Mouse (Mus musculus): ENCODE measurements around the gene Socs2.

Gene Socs2

DNA sequence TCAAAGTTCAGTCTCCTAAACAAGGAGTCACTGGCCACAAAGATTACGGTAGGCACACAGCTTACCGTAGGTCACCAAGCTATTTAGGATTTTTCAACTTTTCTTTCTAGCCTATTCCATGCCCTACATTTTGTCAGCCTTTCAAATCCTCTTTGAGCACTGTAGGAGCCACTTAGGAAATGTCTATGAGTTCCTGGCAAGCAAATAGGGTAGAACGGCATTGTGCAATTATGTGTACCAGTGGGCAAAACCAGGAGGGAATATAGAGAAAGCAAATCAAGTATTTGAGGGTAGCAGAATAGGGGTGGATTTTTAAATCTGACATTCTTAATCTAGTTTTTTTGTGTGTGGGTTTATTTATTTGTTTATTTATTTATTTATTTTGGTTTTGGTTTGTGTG, 2.7 kb upstream of the Socs2 start:
- no peak for DNase-seq

- DNase-seq = no peak
These were observed 1.7 kb upstream of the Socs2 start for GRCm38 (mm10) chr10:95418631-95419030.

DNA sequence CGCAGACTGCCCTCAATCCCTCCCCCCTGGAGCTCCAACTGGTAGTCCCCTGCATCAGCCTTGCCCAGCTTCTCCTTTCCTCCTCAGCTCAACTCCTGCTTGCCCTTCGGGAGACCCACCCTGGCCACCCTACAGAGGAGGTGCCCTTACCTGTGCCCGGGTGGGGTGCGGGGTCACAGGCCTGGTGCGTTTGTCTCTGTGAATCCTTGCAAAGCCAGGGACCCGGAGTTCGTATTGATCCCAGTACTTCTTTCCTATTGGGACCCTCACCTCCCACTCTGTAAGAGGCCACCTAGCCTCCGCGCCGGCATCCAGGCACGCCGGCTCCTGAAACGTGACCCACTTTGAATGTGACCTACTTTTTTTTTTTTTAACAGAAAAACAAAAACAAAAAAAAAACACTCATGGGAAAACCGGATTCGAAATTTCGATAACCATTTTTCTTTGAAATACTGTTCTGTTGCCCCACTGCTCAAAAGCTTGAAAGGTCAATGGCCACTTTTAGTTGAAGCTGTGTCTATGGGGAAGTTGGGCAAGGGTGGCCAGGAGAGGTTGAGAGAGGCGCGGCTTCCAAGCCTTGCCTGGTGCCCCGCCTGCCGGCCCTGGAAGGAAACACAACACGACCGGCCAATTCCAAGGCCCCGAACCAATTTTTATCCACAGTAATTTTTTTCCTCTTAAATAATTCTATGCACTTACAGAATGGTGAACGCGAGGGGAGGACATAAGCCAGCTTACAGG, 686 bp upstream of the Socs2 start:
- peak; percentile 91 for DNase-seq

GRCm38 (mm10) chr10:95416361-95416684, 657 bp downstream of the Socs2 start:
- DNase-seq = no peak

DNA sequence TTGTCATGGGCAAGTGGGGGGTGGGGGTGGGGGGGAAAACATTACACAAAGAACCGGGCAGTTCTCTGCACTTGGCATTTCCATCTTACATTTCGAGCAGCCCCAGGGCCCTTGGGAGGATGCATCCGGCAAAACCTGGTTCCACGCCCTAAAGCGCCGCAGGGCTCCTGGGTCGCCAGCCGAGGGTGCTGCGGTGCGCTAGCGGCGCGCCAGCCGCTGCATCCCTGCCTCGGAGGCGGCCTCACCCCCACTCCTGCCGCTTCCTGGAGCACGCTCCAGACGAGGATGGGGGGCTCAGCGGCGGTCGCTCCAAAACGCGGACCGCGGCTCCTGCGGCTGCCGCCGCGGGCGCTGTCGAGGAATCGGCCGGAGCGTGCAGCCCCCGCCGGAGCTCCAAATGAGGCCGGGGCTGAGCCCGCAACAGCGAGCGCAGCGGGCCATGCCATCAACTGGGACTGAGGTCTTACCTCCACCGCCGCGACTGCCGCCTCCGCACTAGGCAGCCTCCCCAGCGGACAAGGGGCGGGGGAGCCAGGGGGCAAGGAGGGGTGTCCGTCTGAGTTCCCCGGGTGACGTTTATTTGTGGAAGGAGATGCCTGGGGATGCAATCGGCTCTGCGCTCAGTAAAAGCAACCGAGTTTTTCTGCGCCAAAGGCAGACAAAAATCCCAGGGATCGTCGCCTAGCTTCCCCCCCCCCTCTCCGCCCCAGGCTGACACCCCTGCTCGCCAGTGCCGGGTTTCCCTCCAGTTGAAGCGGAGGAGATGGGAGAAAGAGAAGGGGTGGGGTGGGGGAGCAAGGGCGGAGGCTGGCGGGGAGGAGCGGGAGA, 1.2 kb downstream of the Socs2 start:
- peak; percentile 79 for DNase-seq

DNA sequence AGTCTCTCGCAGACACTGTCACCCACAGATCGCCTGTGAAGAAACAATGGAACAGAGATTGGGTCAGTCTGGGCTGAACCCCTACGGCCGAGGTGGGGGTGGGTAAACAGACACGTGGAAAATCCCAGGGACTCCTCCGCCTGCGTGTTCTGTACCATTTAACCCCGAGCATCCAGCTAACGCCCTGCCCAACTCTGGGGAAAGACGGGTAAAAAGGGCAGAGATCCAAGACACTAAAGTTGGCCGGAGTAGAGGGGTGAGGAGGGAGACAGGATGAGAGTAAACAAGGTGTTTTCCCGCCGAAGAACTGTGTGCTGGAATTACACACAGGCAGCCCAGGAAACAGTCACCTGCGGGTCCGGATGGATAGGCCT, 1.8 kb downstream of the Socs2 start:
- DNase-seq = peak; percentile 58

GRCm38 (mm10) chr10:95414316-95415158, 2.4 kb downstream of the Socs2 start:
- DNase-seq = peak; percentile 60

GRCm38 (mm10) chr10:95411139-95411538, 5.8 kb downstream of the Socs2 start:
- no peak for DNase-seq

DNA sequence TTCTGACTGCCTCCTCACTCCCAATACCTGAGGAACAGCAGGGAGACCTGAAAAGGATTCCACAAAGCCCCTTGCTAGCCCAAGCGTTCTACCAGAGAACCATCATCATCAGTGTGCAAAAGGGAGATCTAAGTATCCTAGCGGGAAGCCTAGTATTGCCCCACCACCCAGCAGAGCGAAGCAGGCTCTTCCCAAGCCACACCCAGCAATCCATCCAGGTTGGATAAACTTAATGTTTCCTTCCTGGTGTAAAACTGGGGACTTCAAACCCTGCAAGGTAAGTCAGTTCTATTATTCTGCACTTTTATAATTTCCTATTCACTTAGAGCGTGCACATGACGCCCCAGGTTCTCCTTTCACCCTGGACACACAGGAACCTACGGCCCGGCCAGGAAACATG, 6.3 kb downstream of the Socs2 start:
- no peak for DNase-seq

- DNase-seq = no peak
These were observed 6.8 kb downstream of the Socs2 start for GRCm38 (mm10) chr10:95410209-95410608.

DNA sequence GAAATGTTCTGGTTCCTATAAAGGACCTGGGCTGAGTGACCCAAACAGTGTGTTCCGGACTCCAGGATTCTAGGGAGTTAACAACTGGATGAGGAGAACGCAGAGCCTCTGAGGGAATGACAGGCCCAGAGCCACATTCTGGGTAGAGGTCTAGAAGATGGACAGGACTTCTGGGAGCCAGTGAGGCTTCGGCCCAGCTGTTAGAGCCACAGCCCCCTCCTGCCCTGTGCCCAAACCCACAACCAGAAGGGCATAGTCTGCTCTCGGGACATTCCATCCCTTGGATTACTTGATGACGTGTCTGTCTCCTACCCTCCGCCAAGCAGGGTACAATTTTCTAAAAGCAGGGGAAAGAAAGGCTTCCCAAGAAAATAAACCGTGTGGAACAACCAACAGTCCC, 7.8 kb downstream of the Socs2 start:
- no peak for DNase-seq

GRCm38 (mm10) chr10:95408487-95408886, 8.5 kb downstream of the Socs2 start:
- no peak for DNase-seq

DNA sequence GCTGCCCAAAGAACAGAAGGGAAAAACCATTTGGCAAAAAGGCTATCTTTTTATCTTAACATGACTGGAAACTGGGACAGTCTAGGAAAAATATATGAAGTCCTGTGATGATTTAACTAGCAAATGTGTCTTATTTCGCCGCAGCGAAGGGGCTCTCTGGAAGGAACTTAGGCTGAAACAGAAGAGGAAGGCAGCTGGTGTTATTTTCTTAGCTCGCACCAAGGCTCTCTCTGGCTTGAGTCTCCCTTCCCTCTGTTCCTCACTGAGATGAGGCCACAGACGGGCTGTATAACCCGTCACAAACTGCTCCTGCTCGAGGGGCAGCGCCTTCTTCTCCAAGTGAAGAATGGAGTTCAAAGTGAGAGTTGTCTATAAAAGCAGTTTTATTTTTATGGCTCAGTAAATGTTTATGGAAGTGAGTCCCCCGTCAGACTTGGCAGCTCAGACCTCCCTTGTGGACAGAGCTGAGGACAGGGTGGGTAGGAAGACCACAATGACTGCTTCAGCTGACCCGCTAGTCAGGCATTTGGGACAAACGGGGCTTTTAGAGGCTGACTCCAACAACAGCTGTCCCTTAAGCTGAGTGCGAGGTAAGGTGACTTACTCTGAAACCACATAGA, 9.3 kb downstream of the Socs2 start:
- DNase-seq = peak; percentile 46

DNA sequence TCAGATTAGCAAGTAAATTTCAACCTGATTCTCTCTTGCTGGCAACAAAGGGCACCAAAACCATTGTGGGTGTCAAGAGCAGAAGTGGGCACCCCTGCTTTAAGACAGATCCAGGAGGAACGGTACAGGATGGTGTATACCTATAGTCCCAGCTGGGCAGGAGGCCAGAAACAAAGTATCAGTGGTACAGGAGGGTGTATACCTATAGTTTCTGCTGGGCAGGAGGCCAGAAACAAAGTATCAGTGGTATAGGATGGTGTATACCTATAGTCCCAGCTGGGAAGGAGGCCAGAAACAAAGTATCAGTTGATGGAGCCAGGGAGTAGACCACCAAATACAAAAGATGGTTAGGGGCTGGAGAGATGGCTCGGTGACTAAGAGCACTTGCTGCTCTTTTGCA, 12.2 kb downstream of the Socs2 start:
- no peak for DNase-seq

DNA sequence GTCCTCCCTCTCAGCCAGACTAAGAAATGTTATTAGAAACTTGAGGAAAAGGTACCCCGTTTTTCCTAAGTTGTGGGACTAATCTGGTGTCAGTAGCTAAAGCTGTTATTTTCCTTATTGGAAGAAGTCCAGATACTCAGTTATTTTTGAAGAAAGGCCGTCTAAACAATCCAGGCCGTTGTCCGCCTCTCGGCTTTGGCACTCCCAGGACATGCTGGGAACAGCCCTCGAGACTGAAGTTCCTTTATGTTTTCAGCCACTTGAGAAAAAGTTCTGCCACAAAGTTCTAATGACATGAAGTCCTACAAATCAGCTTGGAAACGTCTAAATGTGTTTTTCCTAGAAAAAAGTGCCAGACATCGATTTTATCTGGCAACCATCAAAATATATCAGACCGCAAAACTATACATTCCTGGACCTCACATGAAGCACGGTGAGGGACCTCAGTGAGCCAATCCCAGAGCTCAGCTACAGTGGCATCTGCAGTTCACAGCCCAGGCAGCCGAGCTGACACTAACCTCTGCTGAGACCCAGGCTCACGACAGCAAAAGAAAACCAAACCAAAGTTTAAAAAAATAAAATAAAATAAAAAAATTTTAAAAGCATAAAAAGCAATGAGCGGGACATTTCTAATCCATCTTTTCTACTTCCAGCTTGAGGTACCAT, 17.2 kb downstream of the Socs2 start:
- peak; percentile 63 for DNase-seq

DNA sequence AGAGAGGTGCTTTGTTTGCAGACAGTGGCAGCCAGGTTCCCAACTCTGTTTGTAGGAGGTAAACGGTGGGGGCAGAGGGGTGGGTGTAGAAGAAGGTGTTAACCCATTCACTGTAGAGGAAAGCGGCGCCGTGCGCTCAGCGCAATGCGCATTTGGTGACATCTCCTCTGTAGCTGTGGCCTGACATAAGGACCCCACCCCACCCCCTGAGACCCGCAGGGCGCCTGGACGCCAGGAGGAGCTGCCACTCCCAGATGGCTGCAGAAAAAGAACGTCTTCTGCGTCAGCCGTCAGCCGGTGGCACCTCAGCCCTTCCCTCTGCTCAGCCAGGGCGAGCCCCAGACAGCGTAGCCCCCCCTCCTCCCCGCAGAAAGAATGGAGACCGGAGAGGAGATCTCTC, 18.5 kb downstream of the Socs2 start:
- DNase-seq = peak; percentile 66

GRCm38 (mm10) chr10:95397191-95397835, 19.7 kb downstream of the Socs2 start:
- DNase-seq = no peak

DNA sequence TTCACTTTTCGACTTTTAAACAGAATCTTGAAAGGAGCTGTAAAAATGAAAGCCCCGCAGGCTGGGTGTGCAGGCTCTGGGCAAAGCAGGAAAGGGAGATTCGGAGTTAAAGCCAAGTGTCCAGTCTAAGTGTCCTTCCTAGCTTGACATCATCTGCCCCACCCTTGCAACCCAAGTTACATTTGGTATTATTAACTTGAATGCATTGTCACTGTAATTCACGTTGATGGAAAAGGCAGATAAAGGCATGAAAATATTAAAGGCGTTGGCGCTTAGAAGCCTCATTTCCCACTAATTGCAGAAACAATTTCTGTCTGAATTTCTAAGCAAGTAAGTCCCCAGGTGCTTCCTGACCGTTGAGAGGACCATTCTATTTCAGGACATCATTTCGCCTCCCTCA, 20.6 kb downstream of the Socs2 start:
- DNase-seq = peak; percentile 48

- peak; percentile 40 for DNase-seq
These were observed 21.9 kb downstream of the Socs2 start for GRCm38 (mm10) chr10:95394819-95395812.

- no peak for DNase-seq
These were observed 24.9 kb downstream of the Socs2 start for GRCm38 (mm10) chr10:95392073-95392472.

- no peak for DNase-seq
These were observed 26.1 kb downstream of the Socs2 start for GRCm38 (mm10) chr10:95390871-95391270.

Measured in lung, postnatal 10 days (tissue).